Mouse (Mus musculus) CH12.LX (cell line): ENCODE results near the gene Arih1.

Source experiments
- CTCF ChIP-seq, 2 experiments: IDR thresholded peaks in 1 of 2; conservative IDR thresholded peaks in 1 of 2; 2 replicates each; pipeline ENCODE4 v1.5.1; 2011 to 2012; ENCODE audit warnings: low read depth in 2 of 2, low read length in 2 of 2, improper control_type of control experiment in 1 of 2, inconsistent platforms in 1 of 2, mild to moderate bottlenecking in 1 of 2, moderate library complexity in 1 of 2
- EP300 ChIP-seq: IDR thresholded peaks from 2 replicates; pipeline ENCODE4 v1.6.1; 2011; ENCODE audit warnings: low read length, improper control_type of control experiment
- IRF4 ChIP-seq: IDR thresholded peaks from 2 replicates; pipeline ENCODE4 v1.6.1; 2014; ENCODE audit warnings: low read depth, mild to moderate bottlenecking, inconsistent platforms, low read length, improper control_type of control experiment
- MAFK ChIP-seq: IDR thresholded peaks from 2 replicates; pipeline ENCODE4 v1.6.1; 2011; ENCODE audit warnings: low read length, improper control_type of control experiment; ENCODE audit not compliant: insufficient replicate concordance
- MAX ChIP-seq: IDR thresholded peaks from 2 replicates; pipeline ENCODE4 v1.6.1; 2011; ENCODE audit warnings: low read length, improper control_type of control experiment
- MEF2A ChIP-seq: IDR thresholded peaks from 2 replicates; pipeline ENCODE4 v1.6.1; 2014; ENCODE audit warnings: low read depth, mild to moderate bottlenecking, inconsistent platforms, low read length, improper control_type of control experiment, borderline replicate concordance
- MYC ChIP-seq: IDR thresholded peaks from 2 replicates; pipeline ENCODE4 v1.6.1; 2011; ENCODE audit warnings: low read depth, mild to moderate bottlenecking, improper control_type of control experiment, low read length
- NELFE ChIP-seq: IDR thresholded peaks from 2 replicates; pipeline ENCODE4 v1.6.1; 2011; ENCODE audit warnings: low read depth, low read length, improper control_type of control experiment
- POLR2A ChIP-seq: IDR thresholded peaks from 2 replicates; pipeline ENCODE4 v1.6.1; 2011; ENCODE audit warnings: low read depth, mild to moderate bottlenecking, improper control_type of control experiment, low read length
- POLR2AphosphoS2 ChIP-seq: IDR thresholded peaks from 2 replicates; pipeline ENCODE4 v1.6.1; 2011; ENCODE audit warnings: low read depth, low read length, improper control_type of control experiment
- SIN3A ChIP-seq: IDR thresholded peaks from 2 replicates; pipeline ENCODE4 v1.6.1; 2012; ENCODE audit warnings: low read length, improper control_type of control experiment, inconsistent platforms
- TCF12 ChIP-seq: IDR thresholded peaks from 2 replicates; pipeline ENCODE4 v1.6.1; 2014; ENCODE audit warnings: low read depth, mild to moderate bottlenecking, inconsistent platforms, low read length, improper control_type of control experiment
- ZNF384 ChIP-seq: IDR thresholded peaks from 2 replicates; pipeline ENCODE4 v1.6.1; 2012; ENCODE audit warnings: low read depth, low read length, improper control_type of control experiment, inconsistent platforms

- TF ChIP-seq CTCF (conservative IDR thresholded peaks at IDR 0.05 in 1 of 2, IDR thresholded peaks at IDR 0.05 in 1 of 2; ENCODE audit: low read depth in 2 of 2, low read length in 2 of 2): no peak
- TF ChIP-seq MYC: no peak
- TF ChIP-seq NELFE: no peak
- no peak for TF ChIP-seq MAX
- TF ChIP-seq SIN3A: no peak
- no peak for TF ChIP-seq IRF4
- TF ChIP-seq EP300: no peak
- no peak for TF ChIP-seq ZNF384
- TF ChIP-seq POLR2AphosphoS2: no peak
- TF ChIP-seq TCF12: no peak
- no peak for TF ChIP-seq POLR2A
- no peak for TF ChIP-seq MAFK
- no peak for TF ChIP-seq MEF2A
These were observed 9.8 kb downstream of the Arih1 start for GRCm38 (mm10) chr9:59476617-59477016.
